Mouse (Mus musculus): ENCODE data around the gene Lsamp. TPM values are rescaled to one million over a fixed set of nuclear protein-coding genes. Genes with fewer than 3 reads are reported as not detected.

The Lsamp gene
- polyA plus RNA-seq, 1 experiment from 2014 or later = 0.12 TPM

- Histone ChIP-seq H3K36me3 (replicated peaks) (no peaks in the 10 kb centered on the region), H3K27ac (replicated peaks) (no peak overlapping the region), H3K9ac (no peak overlapping the region), H3K27me3 (no peaks in the 10 kb centered on the region), H3K4me1 (replicated peaks) (no peaks in the 10 kb centered on the region), H3K4me2 (no peak overlapping the region), H3K9me3 (replicated peaks) (no peaks in the 10 kb centered on the region), H3K4me3 (replicated peaks) (no peak overlapping the region)
- 38% methylated on average over 1 of the region's 1 CpGs for WGBS (ENCODE audit: insufficient replicate concordance)
- ATAC-seq (ENCODE audit: insufficient read depth) = no peak
Measured at GRCm38 (mm10) chr16:42097510-42097909, 2113.3 kb downstream of the Lsamp start.

- H3K9me3 ChIP-seq (replicated peaks) = no peaks in the 10 kb centered on the region
- ATAC-seq (ENCODE audit: insufficient read depth) = no peak
- no peak overlapping the region for H3K27ac ChIP-seq (replicated peaks)
- H3K4me3 ChIP-seq (replicated peaks) = no peak overlapping the region
- no peaks in the 10 kb centered on the region for H3K36me3 ChIP-seq (replicated peaks)
- no peak overlapping the region for H3K9ac ChIP-seq
- no peaks in the 10 kb centered on the region for H3K27me3 ChIP-seq
- H3K4me1 ChIP-seq (replicated peaks) = no peaks in the 10 kb centered on the region
- no peak overlapping the region for H3K4me2 ChIP-seq
- WGBS (ENCODE audit: insufficient replicate concordance) = 21% methylated on average over 2 of the region's 2 CpGs
Measured at GRCm38 (mm10) chr16:42102186-42102585, 2118.0 kb downstream of the Lsamp start.

GRCm38 (mm10) chr16:42102635-42103034 is 2118.5 kb downstream of the Lsamp start:
- H3K4me1 ChIP-seq (replicated peaks) = no peaks in the 10 kb centered on the region
- no peaks in the 10 kb centered on the region for H3K9me3 ChIP-seq (replicated peaks)
- H3K36me3 ChIP-seq (replicated peaks) = no peaks in the 10 kb centered on the region
- H3K27ac ChIP-seq (replicated peaks) = no peak overlapping the region
- no peak for ATAC-seq (ENCODE audit: insufficient read depth)
- H3K4me2 ChIP-seq = no peak overlapping the region
- 54% methylated on average over 8 of the region's 8 CpGs for WGBS (ENCODE audit: insufficient replicate concordance)
- no peaks in the 10 kb centered on the region for H3K27me3 ChIP-seq
- H3K9ac ChIP-seq = no peak overlapping the region
- no peak overlapping the region for H3K4me3 ChIP-seq (replicated peaks)

GRCm38 (mm10) chr16:42112251-42112650 is 2128.1 kb downstream of the Lsamp start:
- Histone ChIP-seq H3K36me3 (replicated peaks) (no peaks in the 10 kb centered on the region), H3K9me3 (replicated peaks) (no peaks in the 10 kb centered on the region), H3K9ac (no peak overlapping the region), H3K4me2 (no peak overlapping the region), H3K27ac (replicated peaks) (no peak overlapping the region), H3K4me1 (replicated peaks) (no peaks in the 10 kb centered on the region), H3K4me3 (replicated peaks) (no peak overlapping the region), H3K27me3 (no peaks in the 10 kb centered on the region)
- ATAC-seq (ENCODE audit: insufficient read depth) = no peak
- WGBS (ENCODE audit: insufficient replicate concordance) = 72% methylated on average over 1 of the region's 1 CpGs

- Histone ChIP-seq H3K27me3 (no peaks in the 10 kb centered on the region), H3K27ac (replicated peaks) (no peak overlapping the region), H3K9ac (no peak overlapping the region), H3K4me2 (no peak overlapping the region), H3K9me3 (replicated peaks) (no peaks in the 10 kb centered on the region), H3K36me3 (replicated peaks) (no peaks in the 10 kb centered on the region), H3K4me1 (replicated peaks) (no peaks in the 10 kb centered on the region), H3K4me3 (replicated peaks) (no peak overlapping the region)
- WGBS (ENCODE audit: insufficient replicate concordance) = 24% methylated on average over 2 of the region's 2 CpGs
- no peak for ATAC-seq (ENCODE audit: insufficient read depth)
Measured at GRCm38 (mm10) chr16:42113246-42113645, 2129.1 kb downstream of the Lsamp start.

GRCm38 (mm10) chr16:42121788-42122187 is 2137.6 kb downstream of the Lsamp start:
- Histone ChIP-seq H3K9ac (no peak overlapping the region), H3K4me1 (replicated peaks) (no peaks in the 10 kb centered on the region), H3K27me3 (no peaks in the 10 kb centered on the region), H3K27ac (replicated peaks) (no peak overlapping the region), H3K4me2 (no peak overlapping the region), H3K36me3 (replicated peaks) (no peaks in the 10 kb centered on the region), H3K9me3 (replicated peaks) (no peaks in the 10 kb centered on the region), H3K4me3 (replicated peaks) (no peak overlapping the region)
- ATAC-seq (ENCODE audit: insufficient read depth) = no peak
- 71% methylated on average over 6 of the region's 6 CpGs for WGBS (ENCODE audit: insufficient replicate concordance)

GRCm38 (mm10) chr16:42123826-42124225 is 2139.7 kb downstream of the Lsamp start:
- 48% methylated on average over 4 of the region's 4 CpGs for WGBS (ENCODE audit: insufficient replicate concordance)
- H3K4me1 ChIP-seq (replicated peaks) = no peaks in the 10 kb centered on the region
- H3K9ac ChIP-seq = no peak overlapping the region
- H3K4me3 ChIP-seq (replicated peaks) = no peak overlapping the region
- no peak overlapping the region for H3K4me2 ChIP-seq
- no peak for ATAC-seq (ENCODE audit: insufficient read depth)
- H3K27me3 ChIP-seq = no peaks in the 10 kb centered on the region
- no peak overlapping the region for H3K27ac ChIP-seq (replicated peaks)
- H3K9me3 ChIP-seq (replicated peaks) = no peaks in the 10 kb centered on the region
- H3K36me3 ChIP-seq (replicated peaks) = no peaks in the 10 kb centered on the region

GRCm38 (mm10) chr16:42126061-42126460 is 2141.9 kb downstream of the Lsamp start:
- no peaks in the 10 kb centered on the region for H3K4me1 ChIP-seq (replicated peaks)
- no peak overlapping the region for H3K4me3 ChIP-seq (replicated peaks)
- H3K27ac ChIP-seq (replicated peaks) = no peak overlapping the region
- no peaks in the 10 kb centered on the region for H3K9me3 ChIP-seq (replicated peaks)
- 46% methylated on average over 2 of the region's 2 CpGs for WGBS (ENCODE audit: insufficient replicate concordance)
- no peak overlapping the region for H3K4me2 ChIP-seq
- no peaks in the 10 kb centered on the region for H3K27me3 ChIP-seq
- H3K9ac ChIP-seq = no peak overlapping the region
- H3K36me3 ChIP-seq (replicated peaks) = no peaks in the 10 kb centered on the region
- ATAC-seq (ENCODE audit: insufficient read depth) = no peak

- 69% methylated on average over 6 of the region's 6 CpGs for WGBS (ENCODE audit: insufficient replicate concordance)
- no peak overlapping the region for H3K4me2 ChIP-seq
- no peak for ATAC-seq (ENCODE audit: insufficient read depth)
- H3K4me1 ChIP-seq (replicated peaks) = no peaks in the 10 kb centered on the region
- H3K4me3 ChIP-seq (replicated peaks) = no peak overlapping the region
- H3K27me3 ChIP-seq = no peaks in the 10 kb centered on the region
- no peaks in the 10 kb centered on the region for H3K36me3 ChIP-seq (replicated peaks)
- H3K9me3 ChIP-seq (replicated peaks) = no peaks in the 10 kb centered on the region
- H3K9ac ChIP-seq = no peak overlapping the region
- no peak overlapping the region for H3K27ac ChIP-seq (replicated peaks)
Measured at GRCm38 (mm10) chr16:42147164-42147563, 2163.0 kb downstream of the Lsamp start.

GRCm38 (mm10) chr16:42149216-42149942 is 2165.2 kb downstream of the Lsamp start:
- H3K9ac ChIP-seq = no peak overlapping the region
- no peaks in the 10 kb centered on the region for H3K9me3 ChIP-seq (replicated peaks)
- no peaks in the 10 kb centered on the region for H3K36me3 ChIP-seq (replicated peaks)
- H3K27me3 ChIP-seq = no peaks in the 10 kb centered on the region
- no peak overlapping the region for H3K27ac ChIP-seq (replicated peaks)
- H3K4me3 ChIP-seq (replicated peaks) = no peak overlapping the region
- H3K4me1 ChIP-seq (replicated peaks) = no peaks in the 10 kb centered on the region
- no peak overlapping the region for H3K4me2 ChIP-seq
- no peak for ATAC-seq (ENCODE audit: insufficient read depth)
- 57% methylated on average over 6 of the region's 6 CpGs for WGBS (ENCODE audit: insufficient replicate concordance)

- ATAC-seq (ENCODE audit: insufficient read depth) = no peak
- Histone ChIP-seq H3K4me1 (replicated peaks) (no peaks in the 10 kb centered on the region), H3K27ac (replicated peaks) (no peak overlapping the region), H3K4me3 (replicated peaks) (no peak overlapping the region), H3K4me2 (no peak overlapping the region), H3K9ac (no peak overlapping the region), H3K36me3 (replicated peaks) (no peaks in the 10 kb centered on the region), H3K9me3 (replicated peaks) (no peaks in the 10 kb centered on the region), H3K27me3 (no peaks in the 10 kb centered on the region)
- 47% methylated on average over 8 of the region's 8 CpGs for WGBS (ENCODE audit: insufficient replicate concordance)
Measured at GRCm38 (mm10) chr16:42152640-42153039, 2168.5 kb downstream of the Lsamp start.

GRCm38 (mm10) chr16:42157816-42158215 is 2173.7 kb downstream of the Lsamp start:
- Histone ChIP-seq H3K9me3 (replicated peaks) (no peaks in the 10 kb centered on the region), H3K9ac (no peak overlapping the region), H3K36me3 (replicated peaks) (no peaks in the 10 kb centered on the region), H3K4me2 (no peak overlapping the region), H3K4me1 (replicated peaks) (no peaks in the 10 kb centered on the region), H3K27me3 (no peaks in the 10 kb centered on the region), H3K4me3 (replicated peaks) (no peak overlapping the region), H3K27ac (replicated peaks) (no peak overlapping the region)
- ATAC-seq (ENCODE audit: insufficient read depth) = no peak
- 60% methylated on average over 9 of the region's 9 CpGs for WGBS (ENCODE audit: insufficient replicate concordance)
